Mouse (Mus musculus): ENCODE measurements around the gene Cnih1. TPM values are rescaled to one million over a fixed set of nuclear protein-coding genes. Genes with fewer than 3 reads are reported as not detected.

The Cnih1 gene
- polyA plus RNA-seq, 1 experiment from 2014 or later, result 90.7 TPM

DNA sequence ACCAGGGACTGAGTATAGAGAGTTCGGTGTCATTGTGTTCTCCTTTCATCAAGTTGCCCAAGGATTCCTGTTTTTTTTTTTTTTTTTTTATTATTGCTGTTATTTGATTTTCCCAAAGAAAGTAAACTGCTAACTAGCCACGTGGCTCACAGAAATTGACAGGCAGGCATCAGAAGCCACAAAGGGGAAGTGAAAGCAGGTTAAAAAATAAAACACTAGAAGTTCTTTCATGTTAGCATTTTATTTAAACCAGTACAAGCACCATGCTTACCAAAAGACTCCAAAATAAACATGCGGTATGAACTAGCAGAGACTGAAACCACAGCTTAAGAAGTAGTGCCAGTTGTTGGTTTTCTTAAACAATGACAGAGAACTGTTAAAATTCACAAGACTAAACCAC is 19.7 kb upstream of the Cnih1 start:
- H3K27me3 ChIP-seq (ENCODE audit: insufficient read depth, low read length), result no peaks in the 10 kb centered on the region
- H3K4me2 ChIP-seq (ENCODE audit: low read depth, low read length), result no peak overlapping the region
- peaks cover 37% of the 10 kb centered on the region for H3K36me3 ChIP-seq (replicated peaks; ENCODE audit: insufficient read depth, low read length)
- H3K27ac ChIP-seq (ENCODE audit: low read depth), result no peak overlapping the region
- DNase-seq (no peak), ATAC-seq (no peak)
- TF ChIP-seq EP300 (IDR thresholded peaks at IDR 0.05; ENCODE audit: low read depth), result no peak
- no peak for TF ChIP-seq CTCF (IDR thresholded peaks at IDR 0.05; ENCODE audit: low read depth)
- no peak overlapping the region for H3K9ac ChIP-seq (replicated peaks)
- no peaks in the 10 kb centered on the region for H3K9me3 ChIP-seq (ENCODE audit: low read length)
- no peak overlapping the region for H3K4me3 ChIP-seq (ENCODE audit: low read depth, low read length)
- H3K4me1 ChIP-seq (ENCODE audit: insufficient read depth), result peaks cover 3% of the 10 kb centered on the region
- WGBS (ENCODE audit: insufficient replicate concordance), result 50% methylated on average over 3 of the region's 3 CpGs

DNA sequence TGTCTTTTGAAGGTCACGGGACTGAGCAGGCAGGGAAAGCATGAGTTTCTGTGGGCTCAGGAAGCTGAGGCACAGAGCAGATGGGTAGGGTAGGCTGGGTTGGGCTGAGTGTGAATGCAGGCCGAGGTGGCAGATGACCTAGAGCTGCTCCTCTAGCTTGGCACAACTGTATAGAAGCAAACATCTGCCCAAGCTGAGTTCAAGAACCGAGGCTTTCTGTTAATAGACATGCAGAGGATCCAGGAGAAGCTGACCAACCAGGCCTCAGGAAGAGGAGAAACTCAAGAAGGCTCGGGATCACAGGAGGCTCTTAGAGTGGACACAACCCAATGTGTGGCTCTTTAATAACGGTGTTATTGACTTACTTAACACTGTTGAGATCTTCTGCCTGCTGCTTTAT is 18.0 kb upstream of the Cnih1 start:
- Histone ChIP-seq H3K9ac (replicated peaks) (no peak overlapping the region), H3K4me3 (ENCODE audit: low read depth, low read length) (no peak overlapping the region), H3K9me3 (ENCODE audit: low read length) (no peaks in the 10 kb centered on the region), H3K27ac (ENCODE audit: low read depth) (no peak overlapping the region), H3K27me3 (ENCODE audit: insufficient read depth, low read length) (no peaks in the 10 kb centered on the region), H3K4me1 (ENCODE audit: insufficient read depth) (peaks cover 3% of the 10 kb centered on the region), H3K4me2 (ENCODE audit: low read depth, low read length) (no peak overlapping the region), H3K36me3 (replicated peaks; ENCODE audit: insufficient read depth, low read length) (peaks cover 23% of the 10 kb centered on the region)
- TF ChIP-seq EP300 (IDR thresholded peaks at IDR 0.05; ENCODE audit: low read depth) (no peak), CTCF (IDR thresholded peaks at IDR 0.05; ENCODE audit: low read depth) (no peak)
- ATAC-seq (0 out of 2 replicates have a peak, but pooled peaks have one; percentile 10), DNase-seq (no peak)
- WGBS (ENCODE audit: insufficient replicate concordance), result 76% methylated on average over 5 of the region's 5 CpGs

DNA sequence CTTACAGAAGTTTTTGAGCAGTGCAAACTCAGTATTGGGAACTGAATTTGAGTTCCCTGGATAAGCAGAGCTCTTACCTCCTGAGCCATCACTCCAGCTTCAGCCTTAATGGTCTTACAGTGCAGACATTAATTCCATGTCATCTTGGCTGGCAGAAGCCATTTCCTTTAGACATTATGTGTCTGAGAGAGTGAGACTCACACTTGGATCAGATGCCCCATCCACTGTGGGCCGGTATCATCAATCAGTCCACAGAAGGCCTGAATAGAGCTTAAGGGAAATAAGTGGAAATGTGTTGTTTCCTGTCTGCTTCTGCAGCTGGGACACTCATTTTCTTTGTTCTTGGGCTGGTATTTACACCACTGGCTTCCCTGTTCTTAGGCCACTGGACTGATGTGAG is 15.6 kb upstream of the Cnih1 start:
- Histone ChIP-seq H3K4me3 (ENCODE audit: low read depth, low read length) (no peak overlapping the region), H3K9me3 (ENCODE audit: low read length) (no peaks in the 10 kb centered on the region), H3K36me3 (replicated peaks; ENCODE audit: insufficient read depth, low read length) (peaks cover 6% of the 10 kb centered on the region; the same call in 1 of the 2 replicates), H3K27ac (ENCODE audit: low read depth) (no peak overlapping the region), H3K4me2 (ENCODE audit: low read depth, low read length) (no peak overlapping the region), H3K4me1 (ENCODE audit: insufficient read depth) (peaks cover 6% of the 10 kb centered on the region), H3K27me3 (ENCODE audit: insufficient read depth, low read length) (no peaks in the 10 kb centered on the region), H3K9ac (replicated peaks) (no peak overlapping the region)
- TF ChIP-seq EP300 (IDR thresholded peaks at IDR 0.05; ENCODE audit: low read depth), result no peak
- TF ChIP-seq CTCF (IDR thresholded peaks at IDR 0.05; ENCODE audit: low read depth), result no peak
- DNase-seq (no peak), ATAC-seq (no peak)
- WGBS (ENCODE audit: insufficient replicate concordance), result 55% methylated on average over 1 of the region's 1 CpGs

DNA sequence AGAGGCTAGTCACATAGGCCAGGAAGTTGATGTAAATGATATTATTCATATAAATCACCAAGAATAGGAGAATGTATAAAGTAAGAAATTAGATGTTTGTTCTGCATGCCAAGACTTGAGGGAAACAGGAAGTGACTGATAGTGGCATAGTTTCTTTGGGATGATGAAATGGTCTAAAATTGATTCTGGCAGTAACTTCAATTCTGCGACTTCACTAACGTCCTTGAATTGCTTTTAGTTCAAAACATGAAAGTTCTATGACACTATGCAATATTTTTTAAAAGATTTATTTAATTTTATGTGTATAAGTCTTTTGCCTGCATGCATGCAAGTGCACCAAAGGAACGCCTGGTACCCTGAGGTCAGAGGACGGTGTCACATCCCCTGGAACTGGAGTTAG is 15.0 kb upstream of the Cnih1 start:
- no peaks in the 10 kb centered on the region for H3K9me3 ChIP-seq (ENCODE audit: low read length)
- no peak overlapping the region for H3K4me2 ChIP-seq (ENCODE audit: low read depth, low read length)
- TF ChIP-seq EP300 (IDR thresholded peaks at IDR 0.05; ENCODE audit: low read depth) (no peak), CTCF (IDR thresholded peaks at IDR 0.05; ENCODE audit: low read depth) (no peak)
- 73% methylated on average over 4 of the region's 4 CpGs for WGBS (ENCODE audit: insufficient replicate concordance)
- no peak for DNase-seq
- no peak overlapping the region for H3K9ac ChIP-seq (replicated peaks)
- H3K4me1 ChIP-seq (ENCODE audit: insufficient read depth), result peaks cover 6% of the 10 kb centered on the region
- H3K27me3 ChIP-seq (ENCODE audit: insufficient read depth, low read length), result no peaks in the 10 kb centered on the region
- H3K4me3 ChIP-seq (ENCODE audit: low read depth, low read length), result no peak overlapping the region
- no peak for ATAC-seq
- H3K36me3 ChIP-seq (replicated peaks; ENCODE audit: insufficient read depth, low read length), result peaks cover 4% of the 10 kb centered on the region; the same call in 1 of the 2 replicates
- H3K27ac ChIP-seq (ENCODE audit: low read depth), result no peak overlapping the region

DNA sequence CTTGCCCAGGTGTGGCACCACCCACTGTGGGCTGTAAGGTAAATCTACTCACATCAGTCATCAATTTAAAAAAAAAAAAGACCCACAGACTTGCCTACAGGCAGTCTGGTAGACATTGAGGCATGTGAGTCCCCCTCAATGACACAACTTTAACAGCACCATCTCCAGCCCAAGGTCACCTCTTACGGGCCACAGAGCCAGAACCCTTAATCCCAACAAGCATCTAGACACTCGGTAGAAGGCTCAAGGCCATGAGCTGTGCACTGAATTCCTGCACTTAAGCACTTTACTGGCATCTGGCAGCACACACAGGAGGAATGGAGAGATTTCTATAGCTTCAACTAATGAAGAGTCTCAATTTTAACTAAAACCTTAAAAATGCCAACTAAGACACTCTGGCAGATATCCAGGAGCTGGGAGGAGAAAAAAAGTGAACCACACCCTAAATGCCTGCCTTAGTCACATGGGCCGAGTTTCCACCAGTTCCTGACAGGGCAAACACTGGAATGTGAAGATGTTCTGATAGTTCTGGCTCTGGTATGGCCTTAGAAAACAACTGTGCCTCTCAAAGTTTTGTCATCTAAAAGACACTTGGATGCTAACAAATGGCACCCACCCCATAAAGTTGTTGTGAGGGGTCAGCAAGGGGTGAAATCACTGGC is 12.6 kb upstream of the Cnih1 start:
- no peaks in the 10 kb centered on the region for H3K9me3 ChIP-seq (ENCODE audit: low read length)
- no peak overlapping the region for H3K9ac ChIP-seq (replicated peaks)
- H3K27me3 ChIP-seq (ENCODE audit: insufficient read depth, low read length), result no peaks in the 10 kb centered on the region
- peak; percentile 86 for ATAC-seq
- H3K4me2 ChIP-seq (ENCODE audit: low read depth, low read length), result peak overlapping the region; percentile 34
- peaks cover 6% of the 10 kb centered on the region for H3K4me1 ChIP-seq (ENCODE audit: insufficient read depth)
- WGBS (ENCODE audit: insufficient replicate concordance), result 69% methylated on average over 3 of the region's 3 CpGs
- H3K36me3 ChIP-seq (replicated peaks; ENCODE audit: insufficient read depth, low read length), result no peaks in the 10 kb centered on the region
- no peak overlapping the region for H3K4me3 ChIP-seq (ENCODE audit: low read depth, low read length)
- DNase-seq, result peak; percentile 44
- TF ChIP-seq EP300 (IDR thresholded peaks at IDR 0.05; ENCODE audit: low read depth), result no peak
- no peak for TF ChIP-seq CTCF (IDR thresholded peaks at IDR 0.05; ENCODE audit: low read depth)
- peak overlapping the region; percentile 66; the same call in 1 of the 2 replicates for H3K27ac ChIP-seq (ENCODE audit: low read depth)

DNA sequence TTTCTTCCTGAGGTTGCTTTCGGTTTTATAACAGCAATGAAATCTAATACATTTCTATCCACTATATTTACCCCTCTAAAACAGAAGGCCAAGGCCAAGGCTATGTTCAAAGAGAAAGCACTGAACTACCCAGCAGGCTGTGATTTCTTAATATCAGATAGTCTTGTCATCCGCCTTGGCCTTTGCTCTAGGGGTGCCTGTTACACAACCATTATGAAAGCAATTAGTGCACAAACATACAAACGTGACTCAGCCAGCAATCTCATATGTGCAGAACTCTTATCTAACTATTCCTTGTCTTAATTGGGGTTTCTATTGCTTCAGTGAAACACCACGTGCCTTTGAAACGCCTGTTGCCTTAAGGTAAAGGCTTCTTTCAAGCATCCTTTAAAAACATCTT is 5.9 kb upstream of the Cnih1 start:
- Histone ChIP-seq H3K9me3 (ENCODE audit: low read length) (no peaks in the 10 kb centered on the region), H3K9ac (replicated peaks) (no peak overlapping the region), H3K27me3 (ENCODE audit: insufficient read depth, low read length) (no peaks in the 10 kb centered on the region), H3K4me1 (ENCODE audit: insufficient read depth) (no peaks in the 10 kb centered on the region), H3K27ac (ENCODE audit: low read depth) (no peak overlapping the region), H3K4me3 (ENCODE audit: low read depth, low read length) (no peak overlapping the region), H3K4me2 (ENCODE audit: low read depth, low read length) (no peak overlapping the region), H3K36me3 (replicated peaks; ENCODE audit: insufficient read depth, low read length) (no peaks in the 10 kb centered on the region)
- no peak for DNase-seq
- 67% methylated on average over 5 of the region's 5 CpGs for WGBS (ENCODE audit: insufficient replicate concordance)
- peak; percentile 25; the same call in 1 of the 2 replicates for ATAC-seq
- TF ChIP-seq EP300 (IDR thresholded peaks at IDR 0.05; ENCODE audit: low read depth), result 0 out of 2 replicates have a peak, but pooled peaks have one; percentile 30
- no peak for TF ChIP-seq CTCF (IDR thresholded peaks at IDR 0.05; ENCODE audit: low read depth)

Measured in liver, postnatal 0 days (tissue).